Mouse (Mus musculus) kidney, embryonic 15.5 days (tissue): ENCODE results near the gene Hint1. TPM values are rescaled to one million over a fixed set of nuclear protein-coding genes. Genes with fewer than 3 reads are reported as not detected.

ENCODE experiments used
- ATAC-seq: fragments of 200-750 bp; cut with Nextera tagmentation; replicated peaks from 2 replicates; pipeline ENCODE4 v1.8.0; 2017; ENCODE audit warnings: moderate TSS enrichment; ENCODE audit not compliant: low FRiP score
- H3K27ac ChIP-seq: fragments of 300-500 bp; sonication (generic); 2 replicates; pipeline ENCODE4 v1.5.1; 2015; ENCODE audit warnings: mild to moderate bottlenecking, inconsistent platforms
- H3K27me3 ChIP-seq: fragments of 300-500 bp; sonication (generic); 2 replicates; pipeline ENCODE4 v1.6.1; 2015; ENCODE audit warnings: inconsistent platforms
- H3K36me3 ChIP-seq: fragments of 300-500 bp; sonication (generic); 2 replicates; pipeline ENCODE4 v1.6.1; 2015; ENCODE audit warnings: inconsistent platforms
- H3K4me1 ChIP-seq: fragments of 300-500 bp; sonication (generic); 2 replicates; pipeline ENCODE4 v1.6.1; 2015; ENCODE audit warnings: inconsistent platforms
- H3K4me2 ChIP-seq: fragments of 300-500 bp; sonication (generic); 2 replicates; pipeline ENCODE4 v1.6.1; 2015; ENCODE audit warnings: moderate library complexity, mild to moderate bottlenecking, inconsistent platforms
- H3K4me3 ChIP-seq: fragments of 300-500 bp; sonication (generic); replicated peaks from 2 replicates; pipeline ENCODE4 v1.5.1; 2015; ENCODE audit warnings: mild to moderate bottlenecking, inconsistent platforms
- H3K9ac ChIP-seq: fragments of 300-500 bp; sonication (generic); 2 replicates; pipeline ENCODE4 v1.6.1; 2015; ENCODE audit warnings: mild to moderate bottlenecking, inconsistent platforms
- H3K9me3 ChIP-seq: fragments of 300-500 bp; sonication (generic); replicated peaks from 2 replicates; pipeline ENCODE4 v1.6.1; 2016; ENCODE audit warnings: inconsistent platforms
- WGBS: fragments of 180-500 bp; shearing (Covaris S2); methylation state at CpG from one replicate; pipeline ENCODE4 v1.1.7; 2015; ENCODE audit warnings: mixed read lengths; 5-methylcytosine and 5-hydroxymethylcytosine counted together
- polyA plus RNA-seq: library from polyadenylated mRNA; unstranded; fragments of >200 nt; fragmentation: Nextera tagmentation; extraction: Ambion mirVana; gene quantifications from 2 replicates; pipeline ENCODE4 v1.2.1, GENCODE M21; 2015

Hint1 gene
- polyA plus RNA-seq, 1 experiment from 2014 or later: 683 TPM

DNA sequence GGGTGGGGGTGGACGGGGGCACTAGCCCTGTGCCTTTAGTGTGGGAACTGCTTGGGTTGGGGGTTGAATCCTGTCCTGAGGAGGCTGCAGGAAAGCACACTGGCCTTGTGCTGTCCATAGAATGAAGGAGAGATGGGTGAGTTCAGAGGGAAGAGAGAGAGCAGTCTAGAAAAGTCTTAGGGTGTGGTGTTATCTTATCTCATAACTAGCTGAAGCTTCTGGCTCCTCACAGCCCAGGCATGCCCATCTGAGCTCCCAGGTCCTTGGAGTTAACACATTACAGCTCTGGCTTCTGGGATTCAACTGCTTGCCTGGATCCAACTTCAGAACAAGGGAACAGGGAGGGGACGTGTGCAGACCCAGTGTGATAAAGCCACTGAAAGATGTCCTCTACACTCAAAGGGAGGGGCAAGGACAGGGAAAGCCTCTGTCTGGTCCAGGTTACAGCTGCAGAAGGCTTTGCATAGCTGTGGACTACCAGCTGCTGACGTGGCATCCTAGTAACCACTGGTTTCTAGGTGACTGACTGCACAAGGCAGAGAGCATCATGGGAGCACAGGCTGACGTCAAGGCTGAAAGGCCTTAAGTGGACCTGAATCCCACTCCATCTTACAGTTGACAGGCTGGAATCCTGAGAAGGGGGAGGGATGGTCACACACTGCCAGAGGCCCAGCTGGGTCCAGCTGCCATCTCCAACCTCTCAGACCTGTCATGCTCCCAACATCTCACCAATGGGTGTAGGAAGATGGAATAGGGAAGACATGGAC lies 37.9 kb downstream of the Hint1 start:
- H3K4me1 ChIP-seq: peaks cover 23% of the 10 kb centered on the region
- H3K36me3 ChIP-seq: peaks cover 8% of the 10 kb centered on the region; the same call in 1 of the 2 replicates
- H3K9me3 ChIP-seq: no peaks in the 10 kb centered on the region
- H3K4me3 ChIP-seq: 0 out of 2 replicates have a peak overlapping the region, but pooled peaks have one; percentile 49
- ATAC-seq: peak; percentile 66
- 55% methylated on average over 4 of the region's 4 CpGs for WGBS
- H3K27me3 ChIP-seq: no peaks in the 10 kb centered on the region
- no peak overlapping the region for H3K9ac ChIP-seq
- H3K4me2 ChIP-seq: peak overlapping the region; percentile 77
- H3K27ac ChIP-seq: no peak overlapping the region

DNA sequence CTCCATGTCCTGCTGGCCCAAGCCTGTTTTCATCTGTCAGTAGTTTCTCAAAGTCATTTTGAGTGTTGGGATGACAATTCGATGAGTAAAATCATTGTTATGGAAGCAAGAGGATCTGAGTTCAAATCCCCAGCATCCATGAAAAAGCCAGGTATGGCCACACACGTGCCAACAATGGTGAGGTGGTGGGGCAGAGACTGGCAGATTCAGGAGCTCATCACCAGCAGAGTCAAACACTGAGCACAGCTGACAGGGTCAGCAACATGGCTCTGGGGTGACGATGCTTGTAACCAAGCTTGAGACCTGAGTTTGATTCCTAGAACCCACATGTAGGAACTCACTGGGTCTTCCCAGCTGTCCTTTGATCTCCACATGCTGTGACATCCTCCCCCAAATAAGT lies 38.9 kb downstream of the Hint1 start:
- Histone ChIP-seq H3K27me3 (no peaks in the 10 kb centered on the region), H3K36me3 (peaks cover 17% of the 10 kb centered on the region), H3K4me2 (no peak overlapping the region), H3K9ac (no peak overlapping the region), H3K9me3 (no peaks in the 10 kb centered on the region), H3K4me3 (no peak overlapping the region), H3K27ac (0 out of 2 replicates have a peak overlapping the region, but pooled peaks have one; percentile 30), H3K4me1 (peaks cover 23% of the 10 kb centered on the region)
- no peak for ATAC-seq
- WGBS: 89% methylated on average over 3 of the region's 3 CpGs

DNA sequence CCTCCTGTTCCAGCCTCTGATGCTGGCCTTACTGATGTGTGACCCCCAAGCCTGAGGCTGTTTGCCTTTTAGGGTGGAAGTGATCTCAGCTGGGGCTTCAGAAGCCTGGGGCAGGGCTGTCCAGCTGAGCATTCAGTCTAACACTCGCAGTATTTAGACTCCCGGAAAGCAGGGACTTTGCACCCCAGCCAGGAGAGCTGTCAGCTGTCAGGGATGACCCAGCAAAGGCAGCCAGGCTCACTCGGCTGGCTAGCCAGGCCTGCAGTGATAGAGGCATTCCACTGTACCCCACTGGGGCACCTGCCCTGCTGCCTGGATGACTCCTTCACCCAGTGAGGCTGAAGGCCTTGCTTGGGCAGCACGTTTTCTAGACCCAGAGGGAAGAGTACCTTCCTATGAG lies 39.7 kb downstream of the Hint1 start:
- peaks cover 26% of the 10 kb centered on the region for H3K36me3 ChIP-seq
- H3K4me1 ChIP-seq: peaks cover 23% of the 10 kb centered on the region
- no peak for ATAC-seq
- 51% methylated on average over 4 of the region's 4 CpGs for WGBS
- no peak overlapping the region for H3K9ac ChIP-seq
- H3K9me3 ChIP-seq: no peaks in the 10 kb centered on the region
- H3K4me2 ChIP-seq: no peak overlapping the region
- H3K27me3 ChIP-seq: no peaks in the 10 kb centered on the region
- H3K27ac ChIP-seq: peak overlapping the region; percentile 30; the same call in 1 of the 2 replicates
- no peak overlapping the region for H3K4me3 ChIP-seq

DNA sequence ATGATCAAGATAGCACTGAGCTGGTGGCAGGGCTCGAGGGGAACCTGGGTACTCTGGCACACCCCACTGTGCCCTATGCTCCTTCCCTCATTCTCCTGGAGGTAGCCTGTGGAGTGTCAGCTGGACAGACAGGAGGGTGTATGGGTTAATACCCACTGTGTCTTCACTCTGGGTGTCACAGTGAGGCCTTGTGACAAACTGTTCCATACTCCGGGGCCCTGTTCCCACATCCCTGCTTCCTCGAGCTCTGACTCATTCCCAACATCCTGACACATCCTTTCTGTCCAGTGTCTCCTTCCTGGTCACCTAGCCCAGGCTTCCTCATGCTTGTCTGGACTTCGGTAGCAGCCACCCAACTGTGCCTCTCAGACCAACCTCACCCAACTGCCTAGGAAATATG lies 40.3 kb downstream of the Hint1 start:
- 77% methylated on average over 4 of the region's 4 CpGs for WGBS
- Histone ChIP-seq H3K9ac (no peak overlapping the region), H3K4me3 (no peak overlapping the region), H3K36me3 (peaks cover 31% of the 10 kb centered on the region), H3K4me1 (peaks cover 23% of the 10 kb centered on the region), H3K4me2 (no peak overlapping the region), H3K27ac (no peak overlapping the region), H3K9me3 (no peaks in the 10 kb centered on the region), H3K27me3 (no peaks in the 10 kb centered on the region)
- ATAC-seq: no peak

DNA sequence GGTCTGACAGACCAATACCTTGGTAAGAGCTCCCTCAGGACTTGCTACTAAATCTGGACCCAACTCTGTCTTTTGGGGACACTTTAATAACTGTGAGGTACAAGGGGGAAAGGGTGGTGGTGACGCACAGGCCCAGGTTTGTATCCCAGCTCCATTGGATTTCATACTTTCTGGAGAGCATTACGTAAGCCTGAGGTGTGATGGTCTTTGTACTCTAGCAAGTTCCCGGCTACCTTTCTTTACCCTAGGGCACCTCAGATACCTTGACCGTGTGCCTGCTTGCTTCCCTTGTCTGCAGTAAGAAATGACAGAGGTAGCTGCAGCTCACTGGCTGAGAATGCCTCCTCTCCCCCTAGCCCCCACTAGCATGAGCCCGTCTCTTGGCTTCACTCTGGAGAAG lies 41.1 kb downstream of the Hint1 start:
- no peak overlapping the region for H3K4me3 ChIP-seq
- peaks cover 22% of the 10 kb centered on the region for H3K4me1 ChIP-seq
- H3K9me3 ChIP-seq: no peaks in the 10 kb centered on the region
- no peak overlapping the region for H3K9ac ChIP-seq
- H3K27ac ChIP-seq: no peak overlapping the region
- H3K27me3 ChIP-seq: no peaks in the 10 kb centered on the region
- 94% methylated on average over 5 of the region's 5 CpGs for WGBS
- ATAC-seq: no peak
- no peak overlapping the region for H3K4me2 ChIP-seq
- H3K36me3 ChIP-seq: peaks cover 38% of the 10 kb centered on the region

DNA sequence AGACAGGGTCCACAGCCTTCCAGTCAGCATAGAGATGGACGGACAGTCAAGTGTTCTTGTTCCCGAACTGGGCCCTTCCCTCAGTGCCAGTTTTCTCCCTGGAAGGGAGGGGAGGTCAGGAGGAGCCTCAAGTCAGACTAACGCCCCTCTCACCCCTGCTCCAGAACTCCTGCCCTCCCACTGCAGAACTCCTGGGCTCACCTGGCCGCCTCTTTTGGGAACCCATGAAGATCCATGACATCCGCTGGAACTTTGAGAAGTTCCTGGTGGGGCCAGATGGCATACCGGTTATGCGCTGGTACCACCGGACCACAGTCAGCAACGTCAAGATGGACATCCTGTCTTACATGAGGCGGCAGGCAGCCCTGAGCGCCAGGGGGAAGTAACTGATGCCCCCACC lies 43.1 kb downstream of the Hint1 start:
- Histone ChIP-seq H3K4me3 (no peak overlapping the region), H3K27me3 (no peaks in the 10 kb centered on the region), H3K36me3 (peaks cover 53% of the 10 kb centered on the region), H3K9me3 (no peaks in the 10 kb centered on the region), H3K9ac (no peak overlapping the region), H3K27ac (no peak overlapping the region), H3K4me2 (no peak overlapping the region), H3K4me1 (peaks cover 3% of the 10 kb centered on the region)
- WGBS: 92% methylated on average over 11 of the region's 11 CpGs
- ATAC-seq: no peak

DNA sequence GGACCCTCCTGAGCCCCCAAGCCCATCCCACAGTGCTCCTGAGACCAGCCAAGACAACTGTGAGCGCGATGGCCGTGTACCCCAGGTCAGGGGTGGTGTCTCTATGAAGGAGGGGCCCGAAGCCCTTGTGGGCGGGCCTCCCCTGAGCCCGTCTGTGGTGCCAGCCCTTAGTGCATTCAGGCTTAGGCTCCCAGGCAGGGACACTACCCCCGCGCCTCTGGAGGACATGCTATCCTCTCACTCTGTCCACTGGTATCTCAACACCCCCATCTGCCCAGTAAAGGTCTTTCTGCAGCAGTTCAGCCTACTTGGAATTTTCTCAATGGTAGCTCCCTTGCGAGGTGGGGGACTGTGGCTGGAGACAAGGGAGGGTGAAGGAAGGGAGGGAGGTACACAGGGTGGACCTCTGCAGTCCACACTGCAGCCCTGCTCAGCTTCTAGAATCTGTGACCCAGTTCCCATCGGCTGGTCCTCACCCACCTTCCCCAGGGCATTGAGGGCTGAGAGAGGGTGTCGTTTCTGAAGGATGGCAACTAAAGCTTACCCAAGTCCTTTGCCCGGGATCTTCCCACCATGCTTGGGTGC lies 44.0 kb downstream of the Hint1 start:
- ATAC-seq: no peak; the same call in 1 of the 2 replicates
- 88% methylated on average over 12 of the region's 12 CpGs for WGBS
- Histone ChIP-seq H3K27ac (no peak overlapping the region), H3K27me3 (no peaks in the 10 kb centered on the region), H3K4me3 (no peak overlapping the region), H3K9me3 (no peaks in the 10 kb centered on the region), H3K4me2 (no peak overlapping the region), H3K9ac (no peak overlapping the region), H3K36me3 (peaks cover 62% of the 10 kb centered on the region), H3K4me1 (no peaks in the 10 kb centered on the region)

DNA sequence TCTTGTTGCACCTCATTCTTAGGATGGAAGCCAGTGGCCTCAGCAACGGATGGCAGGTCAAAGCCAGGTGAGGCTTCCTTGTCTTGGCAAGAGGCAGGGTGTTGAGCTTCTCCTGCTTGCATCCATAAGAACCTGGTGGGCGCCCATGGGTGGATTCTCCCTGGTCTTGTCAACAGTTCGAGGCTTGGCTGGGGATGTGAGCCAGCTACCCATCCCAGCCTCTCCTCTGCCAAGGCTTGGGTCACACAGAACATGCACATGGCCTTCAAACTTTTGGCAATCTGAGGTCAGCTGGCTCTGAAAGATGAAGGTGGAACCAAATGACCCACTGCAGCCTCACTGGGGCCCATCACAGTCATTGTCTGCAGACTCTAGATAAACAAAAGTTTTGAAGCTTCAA lies 45.0 kb downstream of the Hint1 start:
- Histone ChIP-seq H3K4me1 (no peaks in the 10 kb centered on the region), H3K27ac (no peak overlapping the region), H3K36me3 (peaks cover 73% of the 10 kb centered on the region), H3K27me3 (no peaks in the 10 kb centered on the region), H3K9me3 (no peaks in the 10 kb centered on the region), H3K4me3 (no peak overlapping the region), H3K9ac (no peak overlapping the region), H3K4me2 (no peak overlapping the region)
- ATAC-seq: no peak
- 92% methylated on average over 3 of the region's 3 CpGs for WGBS

DNA sequence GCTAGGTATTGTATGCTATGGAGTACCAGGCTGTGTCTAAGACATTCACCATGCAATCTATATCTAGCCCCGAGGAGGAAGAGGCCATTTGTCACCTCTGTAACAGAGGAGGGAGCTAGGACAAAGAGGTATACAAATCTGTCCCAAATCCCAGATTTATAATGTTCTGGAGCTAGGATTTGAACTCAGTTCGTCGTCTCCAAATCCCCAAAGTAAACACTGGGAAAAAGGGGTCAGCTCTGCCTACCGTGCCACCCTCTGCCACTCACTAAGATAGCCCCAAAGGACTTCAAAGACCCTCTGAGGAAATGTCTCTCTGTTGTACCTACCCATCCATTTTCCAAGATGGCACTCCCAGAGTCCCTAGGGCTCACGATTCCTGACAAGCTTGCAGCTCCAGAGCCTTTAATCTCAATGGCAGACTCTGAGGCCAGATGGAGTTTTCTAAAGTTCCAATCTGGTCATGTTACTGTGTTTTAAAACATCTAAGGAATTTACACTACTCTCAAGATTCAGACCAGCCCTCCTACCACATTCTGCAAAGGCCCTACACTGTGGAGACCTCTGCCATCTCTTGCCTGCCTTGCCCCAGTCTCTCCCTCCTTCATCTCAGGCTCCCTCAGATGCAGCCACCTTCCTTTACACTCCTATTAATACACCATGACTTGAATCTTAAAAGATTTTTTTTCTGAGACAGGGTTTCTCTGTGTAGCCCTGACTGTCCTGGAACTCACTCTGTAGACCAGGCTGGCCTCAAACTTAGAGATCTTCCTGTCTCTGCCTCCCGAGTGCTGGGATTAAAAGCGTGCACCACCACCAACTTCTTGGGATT lies 45.7 kb downstream of the Hint1 start:
- ATAC-seq: no peak
- Histone ChIP-seq H3K4me2 (no peak overlapping the region), H3K27me3 (no peaks in the 10 kb centered on the region), H3K36me3 (peaks cover 80% of the 10 kb centered on the region), H3K9me3 (no peaks in the 10 kb centered on the region), H3K4me1 (no peaks in the 10 kb centered on the region), H3K27ac (no peak overlapping the region), H3K4me3 (no peak overlapping the region), H3K9ac (no peak overlapping the region)
- 87% methylated on average over 7 of the region's 7 CpGs for WGBS

DNA sequence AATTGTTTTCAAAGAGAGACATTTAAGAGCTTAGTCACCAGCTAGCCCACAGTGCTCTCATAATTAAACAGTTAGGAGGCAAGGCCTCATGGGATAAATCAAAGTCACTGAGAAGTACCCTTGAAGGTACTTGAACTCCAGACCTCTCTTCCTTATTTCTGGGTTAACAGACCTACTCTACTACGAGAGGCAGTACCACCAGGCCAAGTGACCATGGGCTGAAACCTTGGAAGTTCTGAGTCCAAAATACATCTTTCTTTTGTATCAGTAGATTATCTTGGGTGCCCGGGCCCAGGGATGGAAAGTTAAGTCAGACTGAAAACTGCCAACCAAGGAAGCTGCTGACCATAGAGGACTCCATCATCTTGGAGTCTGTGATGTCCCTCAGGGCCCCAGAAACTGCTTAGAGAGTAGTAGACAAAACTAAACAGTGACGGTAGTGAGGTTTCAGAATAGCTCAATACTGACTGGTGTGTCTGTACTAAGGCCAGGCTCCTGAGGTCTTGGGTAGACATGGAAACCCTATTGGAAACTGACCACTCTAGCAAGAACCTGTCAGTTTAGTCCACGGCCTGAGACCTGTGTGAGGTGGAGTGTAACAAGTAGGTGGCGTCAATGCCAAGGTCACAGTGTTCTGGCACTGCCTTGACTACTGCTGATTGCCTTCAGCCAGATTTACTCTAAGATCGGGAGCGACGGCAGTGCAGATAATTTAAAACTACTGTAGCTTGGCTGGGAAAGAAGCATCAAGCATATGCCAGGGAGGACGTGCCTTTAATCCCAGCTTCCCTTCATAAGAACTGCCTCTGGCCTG lies 46.5 kb downstream of the Hint1 start:
- H3K36me3 ChIP-seq: peaks cover 85% of the 10 kb centered on the region
- no peak overlapping the region for H3K27ac ChIP-seq
- no peaks in the 10 kb centered on the region for H3K27me3 ChIP-seq
- no peak overlapping the region for H3K4me3 ChIP-seq
- no peak for ATAC-seq
- no peaks in the 10 kb centered on the region for H3K9me3 ChIP-seq
- H3K9ac ChIP-seq: no peak overlapping the region
- no peaks in the 10 kb centered on the region for H3K4me1 ChIP-seq
- no peak overlapping the region for H3K4me2 ChIP-seq
- 86% methylated on average over 9 of the region's 9 CpGs for WGBS

DNA sequence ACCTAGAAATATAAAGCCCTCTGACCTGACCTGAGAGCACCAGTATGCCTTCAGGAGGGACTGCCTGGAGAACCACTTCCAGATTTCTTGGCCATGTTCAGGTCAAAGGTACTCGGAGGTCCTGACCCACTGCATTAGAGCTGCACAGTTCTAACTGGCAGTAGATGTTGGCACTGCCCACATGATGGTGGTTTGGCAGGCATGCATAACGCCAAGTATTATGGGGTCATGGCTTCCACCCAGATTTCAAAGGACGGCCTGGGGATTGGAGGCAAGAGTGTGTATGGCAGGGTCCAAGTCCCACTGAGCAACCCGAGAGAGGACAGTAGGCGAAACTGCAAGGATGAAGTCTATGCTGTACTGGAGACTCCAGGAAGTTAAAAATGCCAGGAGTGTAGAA lies 47.7 kb downstream of the Hint1 start:
- Histone ChIP-seq H3K9me3 (no peaks in the 10 kb centered on the region), H3K4me2 (no peak overlapping the region), H3K36me3 (peaks cover 94% of the 10 kb centered on the region), H3K27ac (no peak overlapping the region), H3K9ac (no peak overlapping the region), H3K27me3 (no peaks in the 10 kb centered on the region), H3K4me1 (no peaks in the 10 kb centered on the region), H3K4me3 (no peak overlapping the region)
- no peak for ATAC-seq
- WGBS: 93% methylated on average over 5 of the region's 5 CpGs
